Mouse (Mus musculus): ENCODE results near the gene Bcl7c. TPM values are rescaled to one million over a fixed set of nuclear protein-coding genes. Genes with fewer than 3 reads are reported as not detected.

Bcl7c gene
- total and polyA plus RNA-seq, 3 experiments, result 28.0 to 71.3 (median 60.5) TPM

DNA sequence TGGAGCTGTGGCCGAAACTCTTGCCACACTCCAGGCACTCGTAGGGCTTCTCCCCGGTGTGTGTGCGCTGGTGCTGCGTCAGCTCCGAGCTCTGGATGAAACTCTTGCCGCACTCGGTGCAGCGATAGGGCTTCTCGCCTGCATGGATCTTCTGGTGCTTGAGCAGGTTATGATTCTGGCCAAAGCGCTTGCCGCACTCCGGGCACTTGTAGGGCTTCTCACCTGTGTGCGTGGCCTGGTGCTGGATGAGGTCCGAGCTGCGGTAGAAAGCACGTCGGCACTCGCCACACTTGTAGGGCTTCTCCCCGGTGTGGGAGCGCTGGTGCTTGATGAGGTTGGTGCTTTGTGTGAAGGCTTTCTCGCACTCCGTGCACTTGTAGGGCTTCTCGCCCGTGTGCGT lies 97.2 kb downstream of the Bcl7c start:
- Histone ChIP-seq H3K27me3 (replicated peaks) (peaks cover 40% of the 10 kb centered on the region), H3K4me1 (ENCODE audit: control insufficient read depth in 1 of 2, insufficient read depth in 2 of 2) (peaks cover 4 to 16% of the 10 kb centered on the region in 2 experiments; a peak in 2 of 4 replicates), H3K4me2 (ENCODE audit: insufficient read depth, low read depth, poor library complexity, severe bottlenecking) (no peak overlapping the region), H3K79me2 (replicated peaks; ENCODE audit: control insufficient read depth, extremely low read depth, insufficient read depth, poor library complexity, severe bottlenecking) (no peaks in the 10 kb centered on the region), H3K9me3 (replicated peaks; ENCODE audit: low read length) (peaks cover 7% of the 10 kb centered on the region), H3K36me3 (replicated peaks in 1 of 2; ENCODE audit: control insufficient read depth in 1 of 2, insufficient read depth in 1 of 2, low read length in 1 of 2) (peaks cover 14% of the 10 kb centered on the region in 2 experiments), H3K4me3 (replicated peaks in 1 of 3; ENCODE audit: low read depth in 2 of 3, low read length in 2 of 3, poor library complexity in 1 of 3) (no peak overlapping the region), H3K27ac (ENCODE audit: insufficient read depth, low read depth) (no peak overlapping the region), H3K9ac (ENCODE audit: insufficient read depth, low read depth) (no peak overlapping the region)
- in situ Hi-C loops (cut with MboI; ENCODE audit: low pct_ligation_motif_present, low pct_unique_long_range_greater_than_20kb, low sequenced_read_pairs) (no loop called here), dilution Hi-C loops (cut with MboI; ENCODE audit: extremely low pct_ligation_motif_present, extremely low pct_unique_long_range_greater_than_20kb, low sequenced_read_pairs) (no loop called here)
- no peak for TF ChIP-seq MAX (IDR thresholded peaks at IDR 0.05; ENCODE audit: low read length)
- no peak for TF ChIP-seq SMC3 (IDR thresholded peaks at IDR 0.05; ENCODE audit: low read depth, low read length)
- TF ChIP-seq POLR2AphosphoS2 (IDR thresholded peaks at IDR 0.05; ENCODE audit: low read depth, low read length), result no peak
- TF ChIP-seq IRF4 (IDR thresholded peaks at IDR 0.05; ENCODE audit: low read depth, low read length), result no peak
- TF ChIP-seq KAT2A (IDR thresholded peaks at IDR 0.05; ENCODE audit: insufficient replicate concordance, low read length), result no peak
- TF ChIP-seq HCFC1 (IDR thresholded peaks at IDR 0.05; ENCODE audit: low read depth, low read length), result no peak
- TF ChIP-seq TCF12 (IDR thresholded peaks at IDR 0.05; ENCODE audit: low read depth, low read length), result no peak
- no peak for TF ChIP-seq MYC (IDR thresholded peaks at IDR 0.05; ENCODE audit: low read depth, low read length)
- no peak for TF ChIP-seq MEF2A (IDR thresholded peaks at IDR 0.05; ENCODE audit: borderline replicate concordance, low read depth, low read length)
- no peak for DNase-seq (ENCODE audit: extremely low read depth)

Other genes with a start within 250 kb of the Bcl7c start
Only the 20 nearest of the 27 such genes appear.
- 12.0 and 12.7 TPM in 2 replicates for gene Gm42715, start 189.3 kb downstream of the Bcl7c start, total RNA-seq (2012; rRNA removed)
- gene Gm42715, start 189.3 kb downstream of the Bcl7c start, total RNA-seq (2014; rRNA removed), result 2.0 and 5.8 TPM in 2 replicates
- 13.6 and 14.1 TPM in 2 replicates for gene Gm42715, start 189.3 kb downstream of the Bcl7c start, polyA plus RNA-seq (2012; ENCODE audit: insufficient read length, low read depth)
- 0.93 TPM in 1 of 2 replicates, not detected in the other for gene Tmem265, start 147.5 kb downstream of the Bcl7c start, total RNA-seq (2012; rRNA removed)
- 2.3 and 3.0 TPM in 2 replicates for gene Tmem265, start 147.5 kb downstream of the Bcl7c start, total RNA-seq (2014; rRNA removed)
- gene Tmem265, start 147.5 kb downstream of the Bcl7c start, polyA plus RNA-seq (2012; ENCODE audit: insufficient read length, low read depth), result not detected in 2 replicates
- gene Phkg2, start 135.6 kb downstream of the Bcl7c start, total RNA-seq (2012; rRNA removed), result 23.3 and 25.5 TPM in 2 replicates
- gene Phkg2, start 135.6 kb downstream of the Bcl7c start, total RNA-seq (2014; rRNA removed), result 33.1 and 34.7 TPM in 2 replicates
- gene Phkg2, start 135.6 kb downstream of the Bcl7c start, polyA plus RNA-seq (2012; ENCODE audit: insufficient read length, low read depth), result 65.0 and 67.2 TPM in 2 replicates
- gene Ccdc189, start 120.3 kb downstream of the Bcl7c start, total RNA-seq (2012; rRNA removed), result 2.2 and 2.9 TPM in 2 replicates
- gene Ccdc189, start 120.3 kb downstream of the Bcl7c start, total RNA-seq (2014; rRNA removed), result 2.2 and 2.9 TPM in 2 replicates
- 2.0 and 2.1 TPM in 2 replicates for gene Ccdc189, start 120.3 kb downstream of the Bcl7c start, polyA plus RNA-seq (2012; ENCODE audit: insufficient read length, low read depth)
- gene Rnf40, start 120.2 kb downstream of the Bcl7c start, total RNA-seq (2012; rRNA removed), result 48.6 and 50.9 TPM in 2 replicates
- gene Rnf40, start 120.2 kb downstream of the Bcl7c start, total RNA-seq (2014; rRNA removed), result 39.3 and 40.6 TPM in 2 replicates
- 73.0 and 95.2 TPM in 2 replicates for gene Rnf40, start 120.2 kb downstream of the Bcl7c start, polyA plus RNA-seq (2012; ENCODE audit: insufficient read length, low read depth)
- gene Zfp629, start 93.1 kb downstream of the Bcl7c start, total RNA-seq (2012; rRNA removed), result 2.4 and 3.2 TPM in 2 replicates
- gene Zfp629, start 93.1 kb downstream of the Bcl7c start, total RNA-seq (2014; rRNA removed), result 0.38 and 0.59 TPM in 2 replicates
- 0.48 and 0.94 TPM in 2 replicates for gene Zfp629, start 93.1 kb downstream of the Bcl7c start, polyA plus RNA-seq (2012; ENCODE audit: insufficient read length, low read depth)
- gene Ctf1, start 3.8 kb upstream of the Bcl7c start, total RNA-seq (2012; rRNA removed), result not detected in 2 replicates
- gene Ctf1, start 3.8 kb upstream of the Bcl7c start, total RNA-seq (2014; rRNA removed), result not detected in 2 replicates
- gene Ctf1, start 3.8 kb upstream of the Bcl7c start, polyA plus RNA-seq (2012; ENCODE audit: insufficient read length, low read depth), result not detected in 2 replicates
- 0.08 TPM in 1 of 2 replicates, not detected in the other for gene Ctf2, start 23.2 kb upstream of the Bcl7c start, total RNA-seq (2012; rRNA removed)
- not detected in 2 replicates for gene Ctf2, start 23.2 kb upstream of the Bcl7c start, total RNA-seq (2014; rRNA removed)
- 0.36 TPM in 1 of 2 replicates, not detected in the other for gene Ctf2, start 23.2 kb upstream of the Bcl7c start, polyA plus RNA-seq (2012; ENCODE audit: insufficient read length, low read depth)
- gene Fbxl19, start 35.6 kb upstream of the Bcl7c start, total RNA-seq (2012; rRNA removed), result 25.1 and 28.2 TPM in 2 replicates
- 22.4 and 22.6 TPM in 2 replicates for gene Fbxl19, start 35.6 kb upstream of the Bcl7c start, total RNA-seq (2014; rRNA removed)
- 29.3 and 31.7 TPM in 2 replicates for gene Fbxl19, start 35.6 kb upstream of the Bcl7c start, polyA plus RNA-seq (2012; ENCODE audit: insufficient read length, low read depth)
- gene Orai3, start 60.9 kb upstream of the Bcl7c start, total RNA-seq (2012; rRNA removed), result 15.7 and 16.9 TPM in 2 replicates
- gene Orai3, start 60.9 kb upstream of the Bcl7c start, total RNA-seq (2014; rRNA removed), result 9.3 and 11.6 TPM in 2 replicates
- 7.5 and 10.3 TPM in 2 replicates for gene Orai3, start 60.9 kb upstream of the Bcl7c start, polyA plus RNA-seq (2012; ENCODE audit: insufficient read length, low read depth)
- gene Setd1a, start 67.7 kb upstream of the Bcl7c start, total RNA-seq (2012; rRNA removed), result 9.0 and 9.8 TPM in 2 replicates
- 3.2 and 4.5 TPM in 2 replicates for gene Setd1a, start 67.7 kb upstream of the Bcl7c start, total RNA-seq (2014; rRNA removed)
- gene Setd1a, start 67.7 kb upstream of the Bcl7c start, polyA plus RNA-seq (2012; ENCODE audit: insufficient read length, low read depth), result 50.8 and 51.0 TPM in 2 replicates
- 0.98 and 2.2 TPM in 2 replicates for gene Gm49388, start 76.7 kb upstream of the Bcl7c start, total RNA-seq (2012; rRNA removed)
- gene Gm49388, start 76.7 kb upstream of the Bcl7c start, total RNA-seq (2014; rRNA removed), result not detected in 2 replicates
- gene Gm49388, start 76.7 kb upstream of the Bcl7c start, polyA plus RNA-seq (2012; ENCODE audit: insufficient read length, low read depth), result 4.3 and 4.7 TPM in 2 replicates
- 2.9 and 4.2 TPM in 2 replicates for gene Hsd3b7, start 91.7 kb upstream of the Bcl7c start, total RNA-seq (2012; rRNA removed)
- gene Hsd3b7, start 91.7 kb upstream of the Bcl7c start, total RNA-seq (2014; rRNA removed), result 5.9 and 6.8 TPM in 2 replicates
- 0.99 and 2.1 TPM in 2 replicates for gene Hsd3b7, start 91.7 kb upstream of the Bcl7c start, polyA plus RNA-seq (2012; ENCODE audit: insufficient read length, low read depth)
- 23.0 and 25.4 TPM in 2 replicates for gene Stx4a, start 115.4 kb upstream of the Bcl7c start, total RNA-seq (2012; rRNA removed)
- 15.9 and 16.5 TPM in 2 replicates for gene Stx4a, start 115.4 kb upstream of the Bcl7c start, total RNA-seq (2014; rRNA removed)
- 50.5 and 59.0 TPM in 2 replicates for gene Stx4a, start 115.4 kb upstream of the Bcl7c start, polyA plus RNA-seq (2012; ENCODE audit: insufficient read length, low read depth)
- gene Stx1b, start 115.6 kb upstream of the Bcl7c start, total RNA-seq (2012; rRNA removed), result 0.08 TPM in 1 of 2 replicates, not detected in the other
- gene Stx1b, start 115.6 kb upstream of the Bcl7c start, total RNA-seq (2014; rRNA removed), result not detected in 2 replicates
- gene Stx1b, start 115.6 kb upstream of the Bcl7c start, polyA plus RNA-seq (2012; ENCODE audit: insufficient read length, low read depth), result 0.25 and 0.31 TPM in 2 replicates
- gene Zfp646, start 167.3 kb upstream of the Bcl7c start, total RNA-seq (2012; rRNA removed), result 23.8 and 25.3 TPM in 2 replicates
- gene Zfp646, start 167.3 kb upstream of the Bcl7c start, total RNA-seq (2014; rRNA removed), result 9.3 and 10.6 TPM in 2 replicates
- 16.6 and 18.8 TPM in 2 replicates for gene Zfp646, start 167.3 kb upstream of the Bcl7c start, polyA plus RNA-seq (2012; ENCODE audit: insufficient read length, low read depth)
- gene Zfp668, start 167.9 kb upstream of the Bcl7c start, total RNA-seq (2012; rRNA removed), result 5.6 and 5.9 TPM in 2 replicates
- gene Zfp668, start 167.9 kb upstream of the Bcl7c start, total RNA-seq (2014; rRNA removed), result 2.4 and 2.6 TPM in 2 replicates
- 7.0 and 8.6 TPM in 2 replicates for gene Zfp668, start 167.9 kb upstream of the Bcl7c start, polyA plus RNA-seq (2012; ENCODE audit: insufficient read length, low read depth)
- 0.04 TPM in 1 of 2 replicates, not detected in the other for gene Prss53, start 182.0 kb upstream of the Bcl7c start, total RNA-seq (2012; rRNA removed)
- gene Prss53, start 182.0 kb upstream of the Bcl7c start, total RNA-seq (2014; rRNA removed), result not detected in 2 replicates
- 0.30 and 0.35 TPM in 2 replicates for gene Prss53, start 182.0 kb upstream of the Bcl7c start, polyA plus RNA-seq (2012; ENCODE audit: insufficient read length, low read depth)
- not detected in 2 replicates for gene Gm21974, start 186.5 kb upstream of the Bcl7c start, total RNA-seq (2012; rRNA removed)
- gene Gm21974, start 186.5 kb upstream of the Bcl7c start, total RNA-seq (2014; rRNA removed), result not detected in 2 replicates
- not detected in 2 replicates for gene Gm21974, start 186.5 kb upstream of the Bcl7c start, polyA plus RNA-seq (2012; ENCODE audit: insufficient read length, low read depth)
- 0.25 TPM in 1 of 2 replicates, not detected in the other for gene Vkorc1, start 186.7 kb upstream of the Bcl7c start, total RNA-seq (2012; rRNA removed)
- gene Vkorc1, start 186.7 kb upstream of the Bcl7c start, total RNA-seq (2014; rRNA removed), result not detected in 2 replicates
- 0.56 TPM in 1 of 2 replicates, not detected in the other for gene Vkorc1, start 186.7 kb upstream of the Bcl7c start, polyA plus RNA-seq (2012; ENCODE audit: insufficient read length, low read depth)